Mouse (Mus musculus) brown adipose tissue, adult 24 weeks (tissue): ENCODE results near the gene Pnmt. TPM values are rescaled to one million over a fixed set of nuclear protein-coding genes. Genes with fewer than 3 reads are reported as not detected.

Experiments used
- H3K27ac ChIP-seq: fragments of 200-500 bp; replicated peaks from 2 replicates; pipeline ENCODE4 v1.5.1; 2012; ENCODE audit warnings: low read depth, mild to moderate bottlenecking, low read length
- H3K4me1 ChIP-seq: fragments of 200-500 bp; 2 replicates; pipeline ENCODE4 v1.6.1; 2012; ENCODE audit warnings: low read length, mixed read lengths; ENCODE audit not compliant: control insufficient read depth, insufficient read depth, insufficient read length
- H3K4me3 ChIP-seq: fragments of 200-500 bp; 2 replicates; pipeline ENCODE4 v1.5.1; 2012; ENCODE audit warnings: low read depth, mild to moderate bottlenecking, low read length, moderate library complexity; ENCODE audit not compliant: insufficient read depth
- polyA plus RNA-seq: library from polyadenylated mRNA; stranded (reverse); fragments of >200 nt; gene quantifications from 2 replicates; pipeline ENCODE4 v1.2.4, GENCODE M21; 2012; ENCODE audit not compliant: missing spikeins, insufficient read depth, insufficient read length

The Pnmt gene
- polyA plus RNA-seq, 1 experiment = not detected

GRCm38 (mm10) chr11:98353651-98354211 lies 32.5 kb upstream of the Pnmt start:
- Histone ChIP-seq H3K4me1 (peaks cover 13% of the 10 kb centered on the region), H3K27ac (no peak overlapping the region)

GRCm38 (mm10) chr11:98354445-98354844 lies 31.8 kb upstream of the Pnmt start:
- Histone ChIP-seq H3K4me1 (peaks cover 17% of the 10 kb centered on the region), H3K27ac (no peak overlapping the region), H3K4me3 (no peak overlapping the region)

More at GRCm38 (mm10) chr11:98353651-98354211, 32.5 kb upstream of the Pnmt start:
- H3K4me3 ChIP-seq = no peak overlapping the region

- no peak overlapping the region for H3K4me3 ChIP-seq
- no peak overlapping the region for H3K27ac ChIP-seq
- peaks cover 23% of the 10 kb centered on the region for H3K4me1 ChIP-seq
Measured at GRCm38 (mm10) chr11:98355732-98356299, 30.4 kb upstream of the Pnmt start.

GRCm38 (mm10) chr11:98356625-98357394 lies 29.4 kb upstream of the Pnmt start:
- peak overlapping the region; percentile 84 for H3K27ac ChIP-seq
- H3K4me1 ChIP-seq = peaks cover 32% of the 10 kb centered on the region
- H3K4me3 ChIP-seq = 0 out of 2 replicates have a peak overlapping the region, but pooled peaks have one; percentile 63

- H3K4me1 ChIP-seq = peaks cover 34% of the 10 kb centered on the region
- H3K27ac ChIP-seq = peak overlapping the region; percentile 84
- peak overlapping the region; percentile 63 for H3K4me3 ChIP-seq
Measured at GRCm38 (mm10) chr11:98357396-98358160, 28.7 kb upstream of the Pnmt start.

- Histone ChIP-seq H3K27ac (peak within 1 kb of the TSS; percentile 96), H3K4me3 (peak within 1 kb of the TSS; percentile 95), H3K4me1 (peaks cover 34% of the 10 kb centered on the region)
Measured at GRCm38 (mm10) chr11:98358161-98359083, 27.8 kb upstream of the Pnmt start, which contains the start of gene Stard3. Gene Stard3, plus strand, starts transcription at chr11:98358368.

GRCm38 (mm10) chr11:98360866-98361521 lies 25.3 kb upstream of the Pnmt start:
- peak overlapping the region; percentile 83 for H3K27ac ChIP-seq
- H3K4me3 ChIP-seq = peak overlapping the region; percentile 25
- peaks cover 34% of the 10 kb centered on the region for H3K4me1 ChIP-seq

GRCm38 (mm10) chr11:98363817-98364216 lies 22.4 kb upstream of the Pnmt start:
- H3K4me1 ChIP-seq = peaks cover 21% of the 10 kb centered on the region
- no peak overlapping the region for H3K27ac ChIP-seq
- H3K4me3 ChIP-seq = no peak overlapping the region

- Histone ChIP-seq H3K27ac (no peak overlapping the region), H3K4me3 (no peak overlapping the region), H3K4me1 (peaks cover 17% of the 10 kb centered on the region)
Measured at GRCm38 (mm10) chr11:98364410-98364809, 21.8 kb upstream of the Pnmt start.

GRCm38 (mm10) chr11:98366290-98366689 lies 20.0 kb upstream of the Pnmt start:
- H3K27ac ChIP-seq = no peak overlapping the region
- no peak overlapping the region for H3K4me3 ChIP-seq
- peaks cover 7% of the 10 kb centered on the region for H3K4me1 ChIP-seq

GRCm38 (mm10) chr11:98367171-98367862 lies 18.9 kb upstream of the Pnmt start:
- H3K4me1 ChIP-seq = no peaks in the 10 kb centered on the region; the same call in 1 of the 2 replicates
- no peak overlapping the region for H3K4me3 ChIP-seq
- H3K27ac ChIP-seq = no peak overlapping the region

- no peaks in the 10 kb centered on the region; the same call in 1 of the 2 replicates for H3K4me1 ChIP-seq
- no peak overlapping the region for H3K27ac ChIP-seq
- no peak overlapping the region for H3K4me3 ChIP-seq
Measured at GRCm38 (mm10) chr11:98367863-98368186, 18.4 kb upstream of the Pnmt start.

- H3K4me3 ChIP-seq = no peak overlapping the region
- no peak overlapping the region for H3K27ac ChIP-seq
- H3K4me1 ChIP-seq = no peaks in the 10 kb centered on the region; the same call in 1 of the 2 replicates
Measured at GRCm38 (mm10) chr11:98369337-98369736, 16.9 kb upstream of the Pnmt start.
